Mouse (Mus musculus): ENCODE results near the gene 2310034C09Rik. TPM values are rescaled to one million over a fixed set of nuclear protein-coding genes. Genes with fewer than 3 reads are reported as not detected.

The 2310034C09Rik gene
- polyA plus RNA-seq (2014; fragmentation: Illumina TruSeq; extraction: RNeasy Lipid Tissue Mini Kit (QIAGEN cat#74804); ENCODE audit: low read depth, low replicate concordance), result not detected

GRCm38 (mm10) chr16:88758547-88758946 is at the start of gene 2310034C09Rik:
2310034C09Rik (plus strand) TSS chr16:88758847.

GRCm38 (mm10) chr16:88728812-88729275 is 29.8 kb upstream of the 2310034C09Rik start, which contains the start of gene Krtap13-1:
Krtap13-1 (plus strand) TSS chr16:88728862.

GRCm38 (mm10) chr16:88751535-88751934 is 7.1 kb upstream of the 2310034C09Rik start, which contains the start of gene Krtap13:
Krtap13 (minus strand) TSS chr16:88751635.

GRCm38 (mm10) chr16:88774106-88774505 is 15.5 kb downstream of the 2310034C09Rik start, which contains the start of gene 2310057N15Rik:
2310057N15Rik (minus strand) TSS chr16:88774206.

GRCm38 (mm10) chr16:88777596-88777995 is 18.9 kb downstream of the 2310034C09Rik start, which contains the start of gene Gm5965:
Gm5965 (plus strand) TSS chr16:88777896.

Other genes with a start within 250 kb of the 2310034C09Rik start
- gene Cldn8, start 195.7 kb upstream of the 2310034C09Rik start, polyA plus RNA-seq (2014; fragmentation: Illumina TruSeq; extraction: RNeasy Lipid Tissue Mini Kit (QIAGEN cat#74804); ENCODE audit: low read depth, low replicate concordance), result not detected
- not detected for gene Krtap24-1, start 146.6 kb upstream of the 2310034C09Rik start, polyA plus RNA-seq (2014; fragmentation: Illumina TruSeq; extraction: RNeasy Lipid Tissue Mini Kit (QIAGEN cat#74804); ENCODE audit: low read depth, low replicate concordance)
- not detected for gene 2310079G19Rik, start 131.2 kb upstream of the 2310034C09Rik start, polyA plus RNA-seq (2014; fragmentation: Illumina TruSeq; extraction: RNeasy Lipid Tissue Mini Kit (QIAGEN cat#74804); ENCODE audit: low read depth, low replicate concordance)
- gene Krtap26-1, start 111.1 kb upstream of the 2310034C09Rik start, polyA plus RNA-seq (2014; fragmentation: Illumina TruSeq; extraction: RNeasy Lipid Tissue Mini Kit (QIAGEN cat#74804); ENCODE audit: low read depth, low replicate concordance), result not detected
- gene Krtap27-1, start 87.2 kb upstream of the 2310034C09Rik start, polyA plus RNA-seq (2014; fragmentation: Illumina TruSeq; extraction: RNeasy Lipid Tissue Mini Kit (QIAGEN cat#74804); ENCODE audit: low read depth, low replicate concordance), result not detected
- not detected for gene 2310061N02Rik, start 50.9 kb upstream of the 2310034C09Rik start, polyA plus RNA-seq (2014; fragmentation: Illumina TruSeq; extraction: RNeasy Lipid Tissue Mini Kit (QIAGEN cat#74804); ENCODE audit: low read depth, low replicate concordance)
- gene Krtap13-1, start 30.0 kb upstream of the 2310034C09Rik start, polyA plus RNA-seq (2014; fragmentation: Illumina TruSeq; extraction: RNeasy Lipid Tissue Mini Kit (QIAGEN cat#74804); ENCODE audit: low read depth, low replicate concordance), result not detected
- not detected for gene Krtap13, start 7.2 kb upstream of the 2310034C09Rik start, polyA plus RNA-seq (2014; fragmentation: Illumina TruSeq; extraction: RNeasy Lipid Tissue Mini Kit (QIAGEN cat#74804); ENCODE audit: low read depth, low replicate concordance)
- gene 2310057N15Rik, start 15.4 kb downstream of the 2310034C09Rik start, polyA plus RNA-seq (2014; fragmentation: Illumina TruSeq; extraction: RNeasy Lipid Tissue Mini Kit (QIAGEN cat#74804); ENCODE audit: low read depth, low replicate concordance), result not detected
- gene Gm5965, start 19.0 kb downstream of the 2310034C09Rik start, polyA plus RNA-seq (2014; fragmentation: Illumina TruSeq; extraction: RNeasy Lipid Tissue Mini Kit (QIAGEN cat#74804); ENCODE audit: low read depth, low replicate concordance), result not detected
- gene Gm20741, start 53.4 kb downstream of the 2310034C09Rik start, polyA plus RNA-seq (2014; fragmentation: Illumina TruSeq; extraction: RNeasy Lipid Tissue Mini Kit (QIAGEN cat#74804); ENCODE audit: low read depth, low replicate concordance), result not detected
- not detected for gene Krtap15, start 61.4 kb downstream of the 2310034C09Rik start, polyA plus RNA-seq (2014; fragmentation: Illumina TruSeq; extraction: RNeasy Lipid Tissue Mini Kit (QIAGEN cat#74804); ENCODE audit: low read depth, low replicate concordance)
- not detected for gene Krtap14, start 67.3 kb downstream of the 2310034C09Rik start, polyA plus RNA-seq (2014; fragmentation: Illumina TruSeq; extraction: RNeasy Lipid Tissue Mini Kit (QIAGEN cat#74804); ENCODE audit: low read depth, low replicate concordance)
- gene Krtap19-1, start 110.6 kb downstream of the 2310034C09Rik start, polyA plus RNA-seq (2014; fragmentation: Illumina TruSeq; extraction: RNeasy Lipid Tissue Mini Kit (QIAGEN cat#74804); ENCODE audit: low read depth, low replicate concordance), result not detected
- gene Krtap19-2, start 115.4 kb downstream of the 2310034C09Rik start, polyA plus RNA-seq (2014; fragmentation: Illumina TruSeq; extraction: RNeasy Lipid Tissue Mini Kit (QIAGEN cat#74804); ENCODE audit: low read depth, low replicate concordance), result not detected
- gene Krtap19-3, start 119.2 kb downstream of the 2310034C09Rik start, polyA plus RNA-seq (2014; fragmentation: Illumina TruSeq; extraction: RNeasy Lipid Tissue Mini Kit (QIAGEN cat#74804); ENCODE audit: low read depth, low replicate concordance), result not detected
- gene Krtap19-4, start 126.2 kb downstream of the 2310034C09Rik start, polyA plus RNA-seq (2014; fragmentation: Illumina TruSeq; extraction: RNeasy Lipid Tissue Mini Kit (QIAGEN cat#74804); ENCODE audit: low read depth, low replicate concordance), result not detected
- not detected for gene Krtap19-5, start 137.6 kb downstream of the 2310034C09Rik start, polyA plus RNA-seq (2014; fragmentation: Illumina TruSeq; extraction: RNeasy Lipid Tissue Mini Kit (QIAGEN cat#74804); ENCODE audit: low read depth, low replicate concordance)
- not detected for gene Krtap19-9b, start 173.4 kb downstream of the 2310034C09Rik start, polyA plus RNA-seq (2014; fragmentation: Illumina TruSeq; extraction: RNeasy Lipid Tissue Mini Kit (QIAGEN cat#74804); ENCODE audit: low read depth, low replicate concordance)
- not detected for gene Krtap16-3, start 204.0 kb downstream of the 2310034C09Rik start, polyA plus RNA-seq (2014; fragmentation: Illumina TruSeq; extraction: RNeasy Lipid Tissue Mini Kit (QIAGEN cat#74804); ENCODE audit: low read depth, low replicate concordance)